Mouse (Mus musculus) ES-E14 (cell line): ENCODE measurements at regions not wholly inside any gene's neighbourhood (a gene's known extent, or its start where the extent isn't known, plus 50 kb on each side); places are given as distances from the start of the nearest gene placed in this dataset.

ENCODE experiments used
- HCFC1 ChIP-seq: IDR thresholded peaks from 2 replicates; pipeline ENCODE4 v1.6.1; 2012; ENCODE audit warnings: low read length, inconsistent platforms, borderline replicate concordance; ENCODE audit not compliant: insufficient read depth
- MAFK ChIP-seq: IDR thresholded peaks from 2 replicates; pipeline ENCODE4 v1.6.1; 2014; ENCODE audit warnings: mild to moderate bottlenecking, low read depth, low read length, inconsistent platforms; ENCODE audit not compliant: insufficient read depth
- ZC3H11A ChIP-seq: IDR thresholded peaks from 2 replicates; pipeline ENCODE4 v1.6.1; 2012; ENCODE audit warnings: low read depth, mild to moderate bottlenecking, inconsistent platforms, low read length, borderline replicate concordance

DNA sequence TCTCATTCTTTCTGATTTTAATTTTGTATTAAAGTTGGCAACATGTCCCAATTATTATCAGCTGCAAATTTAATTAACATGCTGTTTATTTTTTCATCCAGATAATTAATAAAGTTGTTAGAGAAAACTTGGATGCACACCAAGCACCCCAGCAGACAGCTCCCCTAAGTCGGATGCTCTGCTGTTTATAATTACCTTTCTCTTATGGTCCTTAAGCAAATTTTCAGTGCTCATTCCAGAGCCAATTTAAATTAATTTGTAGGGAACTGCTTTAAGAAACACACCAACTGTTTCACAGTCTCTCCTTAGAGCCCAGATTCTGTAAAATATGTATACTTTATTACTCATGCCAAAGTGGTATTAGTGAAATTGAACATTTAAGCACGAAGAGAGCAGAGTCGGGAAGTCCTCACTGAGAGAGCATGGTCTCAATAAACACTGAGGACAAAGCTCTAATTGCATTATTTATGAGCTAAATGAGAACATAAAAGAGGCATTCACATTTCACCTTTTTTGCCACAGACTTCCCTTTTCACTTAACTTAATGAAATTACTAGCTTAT is 372.9 kb upstream of the Kcnh7 start:
- TF ChIP-seq HCFC1 (no peak), MAFK (no peak), ZC3H11A (no peak)
